Mouse (Mus musculus) lung, adult 2 months (tissue): ENCODE measurements around the gene Cetn4.

Source experiments
- CTCF ChIP-seq: fragments of 200-500 bp; IDR thresholded peaks from 2 replicates; pipeline ENCODE4 v1.5.1; 2011; ENCODE audit warnings: mild to moderate bottlenecking, low read length, control low read depth; ENCODE audit not compliant: insufficient read depth
- POLR2A ChIP-seq: fragments of 200-500 bp; IDR thresholded peaks from 2 replicates; pipeline ENCODE4 v1.6.1; 2011; ENCODE audit warnings: low read depth, mild to moderate bottlenecking, control low read depth, low read length, borderline replicate concordance; ENCODE audit errors: extremely low read depth

GRCm38 (mm10) chr3:37325317-37326112 lies 13.0 kb upstream of the Cetn4 start:
- TF ChIP-seq CTCF (no peak), POLR2A (no peak)
